Mouse (Mus musculus) thymus, postnatal 25 days (tissue): ENCODE measurements around the gene Ism1.

Experiments used
- DNase-seq: peaks from one replicate; pipeline ENCODE4 v3.0.0; 2022

The Ism1 gene

GRCm38 (mm10) chr2:139677809-139678274, at the start of gene Ism1:
Gene Ism1, plus strand, starts transcription at chr2:139678178.
- peak; percentile 6 for DNase-seq

GRCm38 (mm10) chr2:139628731-139629130, 49.2 kb upstream of the Ism1 start:
- no peak for DNase-seq

- DNase-seq, result no peak
Observed at GRCm38 (mm10) chr2:139629653-139630052, 48.3 kb upstream of the Ism1 start.

- no peak for DNase-seq
Observed at GRCm38 (mm10) chr2:139634506-139634905, 43.5 kb upstream of the Ism1 start.

- no peak for DNase-seq
Observed at GRCm38 (mm10) chr2:139637861-139638260, 40.1 kb upstream of the Ism1 start.

- DNase-seq, result no peak
Observed at GRCm38 (mm10) chr2:139641757-139642385, 36.1 kb upstream of the Ism1 start.

- DNase-seq, result no peak
Observed at GRCm38 (mm10) chr2:139649518-139649917, 28.5 kb upstream of the Ism1 start.

- DNase-seq, result no peak
Observed at GRCm38 (mm10) chr2:139656750-139657149, 21.2 kb upstream of the Ism1 start.

GRCm38 (mm10) chr2:139671838-139672237, 6.1 kb upstream of the Ism1 start:
- no peak for DNase-seq

- no peak for DNase-seq
Observed at GRCm38 (mm10) chr2:139672371-139672770, 5.6 kb upstream of the Ism1 start.

- peak; percentile 1 for DNase-seq
Observed at GRCm38 (mm10) chr2:139677065-139677762, 764 bp upstream of the Ism1 start.

- peak; percentile 4 for DNase-seq
Observed at GRCm38 (mm10) chr2:139678275-139679140, 530 bp downstream of the Ism1 start.

- DNase-seq, result no peak
Observed at GRCm38 (mm10) chr2:139682540-139682939, 4.6 kb downstream of the Ism1 start.

- DNase-seq, result no peak
Observed at GRCm38 (mm10) chr2:139689442-139690003, 11.5 kb downstream of the Ism1 start.

GRCm38 (mm10) chr2:139693521-139693920, 15.5 kb downstream of the Ism1 start:
- no peak for DNase-seq

GRCm38 (mm10) chr2:139694638-139695037, 16.7 kb downstream of the Ism1 start:
- DNase-seq, result no peak

GRCm38 (mm10) chr2:139696578-139696977, 18.6 kb downstream of the Ism1 start:
- DNase-seq, result no peak

- DNase-seq, result no peak
Observed at GRCm38 (mm10) chr2:139700609-139701008, 22.6 kb downstream of the Ism1 start.

- no peak for DNase-seq
Observed at GRCm38 (mm10) chr2:139704951-139705350, 27.0 kb downstream of the Ism1 start.

GRCm38 (mm10) chr2:139708194-139708899, 30.4 kb downstream of the Ism1 start:
- no peak for DNase-seq

- DNase-seq, result no peak
Observed at GRCm38 (mm10) chr2:139711640-139712039, 33.7 kb downstream of the Ism1 start.

GRCm38 (mm10) chr2:139712046-139712445, 34.1 kb downstream of the Ism1 start:
- DNase-seq, result no peak
